Mouse (Mus musculus): ENCODE results near the gene Olfr559. TPM values are rescaled to one million over a fixed set of nuclear protein-coding genes. Genes with fewer than 3 reads are reported as not detected.
A peak's percentile ranks its signal among the peaks of the same experiment; 100 is the strongest.

Gene Olfr559
- polyA plus RNA-seq, 2 experiments, result not detected

- Histone ChIP-seq H3K4me2 (replicated peaks; ENCODE audit: low read depth, low read length, severe bottlenecking) (peak within 1 kb of the TSS; percentile 57), H3K9ac (ENCODE audit: low read depth, low read length, severe bottlenecking) (peak within 1 kb of the TSS; percentile 68), H3K27ac (replicated peaks; ENCODE audit: low read depth, low read length) (peak within 1 kb of the TSS; percentile 74), H3K9me3 (ENCODE audit: control insufficient read depth, low read length) (no peaks in the 10 kb centered on the region), H3K27me3 (ENCODE audit: control insufficient read depth, insufficient read depth, low read length) (no peaks in the 10 kb centered on the region), H3K36me3 (ENCODE audit: control insufficient read depth, insufficient read depth, low read length) (no peaks in the 10 kb centered on the region), H3K4me1 (ENCODE audit: control insufficient read depth, insufficient read depth, low read length) (no peaks in the 10 kb centered on the region), H3K4me3 (replicated peaks; ENCODE audit: low read length) (peak within 1 kb of the TSS; percentile 57)
- ATAC-seq (ENCODE audit: low FRiP score, low read depth), result peak; percentile 100
- peak; percentile 45; the same call in 1 of the 2 replicates for TF ChIP-seq POLR2A (IDR thresholded peaks at IDR 0.05; ENCODE audit: borderline replicate concordance, extremely low read depth, insufficient read depth, insufficient read length)
- under 1% methylated on average over 38 of the region's 40 CpGs for WGBS
- peak; percentile 94 for DNase-seq (ENCODE audit: low spot score)
Observed at GRCm38 (mm10) chr7:102686944-102687501, 40.3 kb downstream of the Olfr559 start, which contains the start of gene Trim68. Trim68 (minus strand) TSS chr7:102687327.

- DNase-seq (ENCODE audit: low spot score) (no peak), ATAC-seq (ENCODE audit: low FRiP score, low read depth) (no peak)
- Histone ChIP-seq H3K36me3 (ENCODE audit: control insufficient read depth, insufficient read depth, low read length) (0 out of 2 replicates have a peak, but pooled peaks cover 3% of the 10 kb centered on the region), H3K4me2 (replicated peaks; ENCODE audit: low read depth, low read length, severe bottlenecking) (no peak overlapping the region), H3K27ac (replicated peaks; ENCODE audit: low read depth, low read length) (no peak overlapping the region), H3K9ac (ENCODE audit: low read depth, low read length, severe bottlenecking) (no peak overlapping the region), H3K9me3 (ENCODE audit: control insufficient read depth, low read length) (no peaks in the 10 kb centered on the region), H3K4me3 (replicated peaks; ENCODE audit: low read length) (no peak overlapping the region), H3K27me3 (ENCODE audit: control insufficient read depth, insufficient read depth, low read length) (no peaks in the 10 kb centered on the region), H3K4me1 (ENCODE audit: control insufficient read depth, insufficient read depth, low read length) (no peaks in the 10 kb centered on the region)
- WGBS, result 83% methylated on average over 1 of the region's 1 CpGs
- no peak for TF ChIP-seq POLR2A (IDR thresholded peaks at IDR 0.05; ENCODE audit: borderline replicate concordance, extremely low read depth, insufficient read depth, insufficient read length)
Observed at GRCm38 (mm10) chr7:102681916-102682315, 45.4 kb downstream of the Olfr559 start.

- Histone ChIP-seq H3K27ac (replicated peaks; ENCODE audit: low read depth, low read length) (no peak overlapping the region), H3K4me3 (replicated peaks; ENCODE audit: low read length) (no peak overlapping the region), H3K9ac (ENCODE audit: low read depth, low read length, severe bottlenecking) (no peak overlapping the region), H3K4me2 (replicated peaks; ENCODE audit: low read depth, low read length, severe bottlenecking) (no peak overlapping the region), H3K9me3 (ENCODE audit: control insufficient read depth, low read length) (no peaks in the 10 kb centered on the region), H3K36me3 (ENCODE audit: control insufficient read depth, insufficient read depth, low read length) (0 out of 2 replicates have a peak, but pooled peaks cover 3% of the 10 kb centered on the region), H3K27me3 (ENCODE audit: control insufficient read depth, insufficient read depth, low read length) (no peaks in the 10 kb centered on the region), H3K4me1 (ENCODE audit: control insufficient read depth, insufficient read depth, low read length) (no peaks in the 10 kb centered on the region)
- DNase-seq (ENCODE audit: low spot score) (no peak), ATAC-seq (ENCODE audit: low FRiP score, low read depth) (no peak)
- no peak for TF ChIP-seq POLR2A (IDR thresholded peaks at IDR 0.05; ENCODE audit: borderline replicate concordance, extremely low read depth, insufficient read depth, insufficient read length)
- 82% methylated on average over 2 of the region's 2 CpGs for whole genome bisulfite sequencing
Observed at GRCm38 (mm10) chr7:102676225-102676624, 51.1 kb downstream of the Olfr559 start.

Other genes with a start within 250 kb of the Olfr559 start
Only the 30 nearest of the 33 such genes appear.
- gene Olfr545, start 227.9 kb downstream of the Olfr559 start, polyA plus RNA-seq (2012; rRNA removed), result not detected in 2 replicates
- not detected in 2 replicates for gene Olfr545, start 227.9 kb downstream of the Olfr559 start, polyA plus RNA-seq (2014; fragmentation: Nextera tagmentation; extraction: Ambion mirVana)
- gene Olfr547, start 192.7 kb downstream of the Olfr559 start, polyA plus RNA-seq (2012; rRNA removed), result not detected in 2 replicates
- gene Olfr547, start 192.7 kb downstream of the Olfr559 start, polyA plus RNA-seq (2014; fragmentation: Nextera tagmentation; extraction: Ambion mirVana), result not detected in 2 replicates
- not detected in 2 replicates for gene Olfr548-ps1, start 186.6 kb downstream of the Olfr559 start, polyA plus RNA-seq (2012; rRNA removed)
- gene Olfr548-ps1, start 186.6 kb downstream of the Olfr559 start, polyA plus RNA-seq (2014; fragmentation: Nextera tagmentation; extraction: Ambion mirVana), result not detected in 2 replicates
- not detected in 2 replicates for gene Olfr549, start 177.6 kb downstream of the Olfr559 start, polyA plus RNA-seq (2012; rRNA removed)
- not detected in 2 replicates for gene Olfr549, start 177.6 kb downstream of the Olfr559 start, polyA plus RNA-seq (2014; fragmentation: Nextera tagmentation; extraction: Ambion mirVana)
- 3.4 and 4.0 TPM in 2 replicates for gene Trim21, start 162.0 kb downstream of the Olfr559 start, polyA plus RNA-seq (2012; rRNA removed)
- gene Trim21, start 162.0 kb downstream of the Olfr559 start, polyA plus RNA-seq (2014; fragmentation: Nextera tagmentation; extraction: Ambion mirVana), result 0.81 and 1.2 TPM in 2 replicates
- gene Olfr550, start 156.0 kb downstream of the Olfr559 start, polyA plus RNA-seq (2012; rRNA removed), result not detected in 2 replicates
- gene Olfr550, start 156.0 kb downstream of the Olfr559 start, polyA plus RNA-seq (2014; fragmentation: Nextera tagmentation; extraction: Ambion mirVana), result not detected in 2 replicates
- not detected in 2 replicates for gene Olfr551, start 135.6 kb downstream of the Olfr559 start, polyA plus RNA-seq (2012; rRNA removed)
- gene Olfr551, start 135.6 kb downstream of the Olfr559 start, polyA plus RNA-seq (2014; fragmentation: Nextera tagmentation; extraction: Ambion mirVana), result not detected in 2 replicates
- not detected in 2 replicates for gene Olfr552, start 129.7 kb downstream of the Olfr559 start, polyA plus RNA-seq (2012; rRNA removed)
- not detected in 2 replicates for gene Olfr552, start 129.7 kb downstream of the Olfr559 start, polyA plus RNA-seq (2014; fragmentation: Nextera tagmentation; extraction: Ambion mirVana)
- not detected in 2 replicates for gene Olfr553, start 109.3 kb downstream of the Olfr559 start, polyA plus RNA-seq (2012; rRNA removed)
- not detected in 2 replicates for gene Olfr553, start 109.3 kb downstream of the Olfr559 start, polyA plus RNA-seq (2014; fragmentation: Nextera tagmentation; extraction: Ambion mirVana)
- not detected in 2 replicates for gene Olfr554, start 89.1 kb downstream of the Olfr559 start, polyA plus RNA-seq (2012; rRNA removed)
- gene Olfr554, start 89.1 kb downstream of the Olfr559 start, polyA plus RNA-seq (2014; fragmentation: Nextera tagmentation; extraction: Ambion mirVana), result not detected in 2 replicates
- gene Olfr555, start 68.7 kb downstream of the Olfr559 start, polyA plus RNA-seq (2012; rRNA removed), result not detected in 2 replicates
- gene Olfr555, start 68.7 kb downstream of the Olfr559 start, polyA plus RNA-seq (2014; fragmentation: Nextera tagmentation; extraction: Ambion mirVana), result not detected in 2 replicates
- gene Olfr556, start 62.6 kb downstream of the Olfr559 start, polyA plus RNA-seq (2012; rRNA removed), result not detected in 2 replicates
- not detected in 2 replicates for gene Olfr556, start 62.6 kb downstream of the Olfr559 start, polyA plus RNA-seq (2014; fragmentation: Nextera tagmentation; extraction: Ambion mirVana)
- 38.1 and 41.4 TPM in 2 replicates for gene Trim68, start 40.2 kb downstream of the Olfr559 start, polyA plus RNA-seq (2012; rRNA removed)
- 13.4 and 15.3 TPM in 2 replicates for gene Trim68, start 40.2 kb downstream of the Olfr559 start, polyA plus RNA-seq (2014; fragmentation: Nextera tagmentation; extraction: Ambion mirVana)
- gene Olfr557, start 31.6 kb downstream of the Olfr559 start, polyA plus RNA-seq (2012; rRNA removed), result not detected in 2 replicates
- gene Olfr557, start 31.6 kb downstream of the Olfr559 start, polyA plus RNA-seq (2014; fragmentation: Nextera tagmentation; extraction: Ambion mirVana), result not detected in 2 replicates
- 0.87 and 0.99 TPM in 2 replicates for gene Olfr558, start 25.3 kb downstream of the Olfr559 start, polyA plus RNA-seq (2012; rRNA removed)
- 0.33 and 0.37 TPM in 2 replicates for gene Olfr558, start 25.3 kb downstream of the Olfr559 start, polyA plus RNA-seq (2014; fragmentation: Nextera tagmentation; extraction: Ambion mirVana)
- not detected in 2 replicates for gene Olfr33, start 8.4 kb downstream of the Olfr559 start, polyA plus RNA-seq (2012; rRNA removed)
- not detected in 2 replicates for gene Olfr33, start 8.4 kb downstream of the Olfr559 start, polyA plus RNA-seq (2014; fragmentation: Nextera tagmentation; extraction: Ambion mirVana)
- gene Olfr560, start 31.9 kb upstream of the Olfr559 start, polyA plus RNA-seq (2012; rRNA removed), result 0.04 and 0.05 TPM in 2 replicates
- not detected in 2 replicates for gene Olfr560, start 31.9 kb upstream of the Olfr559 start, polyA plus RNA-seq (2014; fragmentation: Nextera tagmentation; extraction: Ambion mirVana)
- gene Olfr78, start 32.0 kb upstream of the Olfr559 start, polyA plus RNA-seq (2012; rRNA removed), result 0.45 and 0.62 TPM in 2 replicates
- gene Olfr78, start 32.0 kb upstream of the Olfr559 start, polyA plus RNA-seq (2014; fragmentation: Nextera tagmentation; extraction: Ambion mirVana), result 0.07 and 0.18 TPM in 2 replicates
- gene Olfr561, start 43.7 kb upstream of the Olfr559 start, polyA plus RNA-seq (2012; rRNA removed), result not detected in 2 replicates
- gene Olfr561, start 43.7 kb upstream of the Olfr559 start, polyA plus RNA-seq (2014; fragmentation: Nextera tagmentation; extraction: Ambion mirVana), result not detected in 2 replicates
- not detected in 2 replicates for gene Olfr564, start 76.0 kb upstream of the Olfr559 start, polyA plus RNA-seq (2012; rRNA removed)
- gene Olfr564, start 76.0 kb upstream of the Olfr559 start, polyA plus RNA-seq (2014; fragmentation: Nextera tagmentation; extraction: Ambion mirVana), result not detected in 2 replicates
- not detected in 2 replicates for gene Olfr566, start 131.3 kb upstream of the Olfr559 start, polyA plus RNA-seq (2012; rRNA removed)
- not detected in 2 replicates for gene Olfr566, start 131.3 kb upstream of the Olfr559 start, polyA plus RNA-seq (2014; fragmentation: Nextera tagmentation; extraction: Ambion mirVana)
- not detected in 2 replicates for gene Olfr568, start 149.6 kb upstream of the Olfr559 start, polyA plus RNA-seq (2012; rRNA removed)
- gene Olfr568, start 149.6 kb upstream of the Olfr559 start, polyA plus RNA-seq (2014; fragmentation: Nextera tagmentation; extraction: Ambion mirVana), result not detected in 2 replicates
- gene Olfr569, start 163.4 kb upstream of the Olfr559 start, polyA plus RNA-seq (2012; rRNA removed), result not detected in 2 replicates
- gene Olfr569, start 163.4 kb upstream of the Olfr559 start, polyA plus RNA-seq (2014; fragmentation: Nextera tagmentation; extraction: Ambion mirVana), result not detected in 2 replicates
- gene Olfr570, start 167.1 kb upstream of the Olfr559 start, polyA plus RNA-seq (2012; rRNA removed), result not detected in 2 replicates
- gene Olfr570, start 167.1 kb upstream of the Olfr559 start, polyA plus RNA-seq (2014; fragmentation: Nextera tagmentation; extraction: Ambion mirVana), result not detected in 2 replicates
- gene Olfr571, start 190.0 kb upstream of the Olfr559 start, polyA plus RNA-seq (2012; rRNA removed), result not detected in 2 replicates
- gene Olfr571, start 190.0 kb upstream of the Olfr559 start, polyA plus RNA-seq (2014; fragmentation: Nextera tagmentation; extraction: Ambion mirVana), result not detected in 2 replicates
- not detected in 2 replicates for gene Olfr572, start 196.9 kb upstream of the Olfr559 start, polyA plus RNA-seq (2012; rRNA removed)
- gene Olfr572, start 196.9 kb upstream of the Olfr559 start, polyA plus RNA-seq (2014; fragmentation: Nextera tagmentation; extraction: Ambion mirVana), result not detected in 2 replicates
- not detected in 2 replicates for gene Olfr573-ps1, start 215.1 kb upstream of the Olfr559 start, polyA plus RNA-seq (2012; rRNA removed)
- gene Olfr573-ps1, start 215.1 kb upstream of the Olfr559 start, polyA plus RNA-seq (2014; fragmentation: Nextera tagmentation; extraction: Ambion mirVana), result not detected in 2 replicates
- gene Olfr574, start 221.0 kb upstream of the Olfr559 start, polyA plus RNA-seq (2012; rRNA removed), result not detected in 2 replicates
- not detected in 2 replicates for gene Olfr574, start 221.0 kb upstream of the Olfr559 start, polyA plus RNA-seq (2014; fragmentation: Nextera tagmentation; extraction: Ambion mirVana)
- gene Olfr575, start 231.3 kb upstream of the Olfr559 start, polyA plus RNA-seq (2012; rRNA removed), result not detected in 2 replicates
- not detected in 2 replicates for gene Olfr575, start 231.3 kb upstream of the Olfr559 start, polyA plus RNA-seq (2014; fragmentation: Nextera tagmentation; extraction: Ambion mirVana)
- not detected in 2 replicates for gene Olfr576, start 235.2 kb upstream of the Olfr559 start, polyA plus RNA-seq (2012; rRNA removed)
- gene Olfr576, start 235.2 kb upstream of the Olfr559 start, polyA plus RNA-seq (2014; fragmentation: Nextera tagmentation; extraction: Ambion mirVana), result not detected in 2 replicates